Mouse (Mus musculus) heart, postnatal 25 days (tissue): ENCODE measurements at regions not wholly inside any gene's neighbourhood (a gene's known extent, or its start where the extent isn't known, plus 50 kb on each side); places are given as distances from the start of the nearest gene placed in this dataset.

Source experiments
- DNase-seq: peaks from one replicate; pipeline ENCODE4 v3.0.0; 2022; ENCODE audit warnings: low spot score
- intact Hi-C: fragments of 180-260 bp; cut with DNase I; formaldehyde crosslinking; loops from one replicate; pipeline ENCODE4 v1.15.1; 2025

DNA sequence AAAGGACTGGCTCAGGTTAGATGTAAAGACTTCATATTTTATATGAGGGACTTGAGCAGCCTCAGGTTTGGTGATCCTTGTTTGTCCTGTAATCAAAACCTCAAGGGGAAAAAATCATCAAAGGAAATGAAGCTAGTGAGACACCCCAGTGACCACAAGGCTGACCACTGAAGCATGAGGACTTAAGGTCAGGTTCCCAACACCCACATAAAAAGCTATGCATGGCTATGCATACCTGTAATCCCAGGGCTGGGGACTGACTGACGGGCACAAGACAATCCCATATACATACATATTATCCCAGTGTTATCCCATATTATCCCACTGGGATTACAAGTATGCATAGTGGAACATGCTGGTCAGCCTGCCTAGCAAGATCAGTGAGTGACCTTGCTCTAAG lies 467.5 kb upstream of the Pou3f3 start:
- intact Hi-C loops = loop anchor here (10.0 kb wide), 1 partner anchor 413 kb away; no protein-coding TSS in a partner anchor
- DNase-seq = no peak

DNA sequence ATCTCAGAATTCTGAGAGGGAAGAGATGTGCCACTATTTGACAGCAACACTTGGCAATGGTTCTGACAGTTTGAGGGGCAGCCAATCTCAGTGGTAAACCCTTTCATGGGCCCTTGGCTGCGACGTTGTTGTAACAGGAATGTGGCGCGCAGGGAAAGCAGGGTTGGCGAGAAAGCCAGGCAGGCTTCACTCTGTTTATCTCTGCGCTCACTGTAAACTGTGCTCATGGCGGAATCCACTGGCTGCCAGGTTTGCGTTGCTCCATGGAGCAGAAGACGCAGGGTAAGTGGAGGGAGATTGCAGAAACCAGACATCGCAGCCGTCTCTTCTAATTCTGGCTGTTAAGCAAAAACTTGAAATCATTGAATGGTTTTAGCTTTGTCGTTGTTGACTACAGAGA lies 465.9 kb upstream of the Pou3f3 start:
- DNase-seq = no peak
- intact Hi-C loops = loop anchor here (10.0 kb wide), 1 partner anchor 415 kb away; no protein-coding TSS in a partner anchor

DNA sequence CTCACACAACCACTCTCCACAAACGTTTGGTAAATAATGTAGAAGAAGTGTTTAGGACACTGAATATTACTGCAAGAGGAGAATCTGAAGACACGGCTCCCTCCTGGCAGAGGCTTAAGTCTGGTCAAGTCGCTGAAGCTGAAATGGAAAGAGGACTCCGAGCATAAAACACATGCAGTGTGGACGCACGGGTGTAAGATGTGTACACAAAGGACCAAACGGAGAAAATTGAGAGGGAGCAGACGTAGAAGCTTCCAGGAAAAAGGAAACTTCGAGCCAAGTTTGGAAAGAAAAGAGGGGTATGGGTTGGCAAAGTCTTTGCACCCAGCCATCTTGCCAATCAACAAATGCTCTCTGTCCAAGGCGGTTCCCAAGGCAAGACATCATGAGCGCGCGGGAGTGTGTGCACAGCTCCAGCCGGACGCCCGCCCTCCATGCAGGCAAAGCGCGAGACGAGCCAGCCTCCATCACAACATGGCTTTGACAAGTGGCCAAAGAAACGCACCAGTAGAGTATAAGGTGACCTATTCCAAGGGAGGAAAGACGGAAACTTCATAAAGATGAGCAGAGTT lies 465.0 kb upstream of the Pou3f3 start:
- intact Hi-C loops = no loop called here

DNA sequence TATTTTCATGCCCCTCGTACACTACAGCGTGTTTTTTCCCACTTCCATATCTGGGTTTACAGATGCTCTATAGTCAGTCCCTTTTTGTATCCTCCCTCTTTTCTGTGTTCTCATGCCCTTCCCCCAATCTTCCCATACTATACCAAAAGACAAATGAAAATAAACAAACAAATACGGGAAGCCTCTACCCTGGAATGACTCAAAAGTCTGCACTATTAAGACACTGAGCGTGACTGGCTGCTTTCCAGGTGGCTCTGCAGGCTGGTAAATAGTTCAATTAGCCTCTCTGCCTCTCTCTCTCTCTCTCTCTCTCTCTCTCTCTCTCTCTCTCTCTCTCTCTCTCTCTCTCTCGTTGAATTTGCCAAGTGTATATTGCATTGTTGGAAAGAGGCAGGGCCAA lies 464.5 kb upstream of the Pou3f3 start:
- intact Hi-C loops = no loop called here
- DNase-seq = no peak

More for the DNA sequence above, 465.0 kb upstream of the Pou3f3 start:
- no peak for DNase-seq

DNA sequence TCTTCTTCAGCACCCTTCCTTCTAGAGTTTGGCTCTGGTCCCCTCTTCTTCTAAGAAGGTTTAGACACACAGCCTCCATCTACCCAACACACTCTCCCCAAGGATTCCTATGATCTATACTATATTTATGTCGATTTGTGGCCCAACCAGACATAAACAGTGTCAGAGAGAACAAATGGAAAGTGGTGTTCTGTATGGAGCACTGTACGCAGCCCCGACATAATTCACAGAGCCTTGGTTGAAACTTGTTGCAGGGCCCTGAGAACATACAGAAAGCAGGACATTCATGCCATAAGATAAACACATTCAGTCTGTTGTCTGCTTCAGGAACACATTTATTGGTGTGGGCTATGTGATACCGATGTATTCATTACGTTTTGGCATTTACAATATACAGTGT lies 463.7 kb upstream of the Pou3f3 start:
- intact Hi-C loops = no loop called here
- DNase-seq = no peak

DNA sequence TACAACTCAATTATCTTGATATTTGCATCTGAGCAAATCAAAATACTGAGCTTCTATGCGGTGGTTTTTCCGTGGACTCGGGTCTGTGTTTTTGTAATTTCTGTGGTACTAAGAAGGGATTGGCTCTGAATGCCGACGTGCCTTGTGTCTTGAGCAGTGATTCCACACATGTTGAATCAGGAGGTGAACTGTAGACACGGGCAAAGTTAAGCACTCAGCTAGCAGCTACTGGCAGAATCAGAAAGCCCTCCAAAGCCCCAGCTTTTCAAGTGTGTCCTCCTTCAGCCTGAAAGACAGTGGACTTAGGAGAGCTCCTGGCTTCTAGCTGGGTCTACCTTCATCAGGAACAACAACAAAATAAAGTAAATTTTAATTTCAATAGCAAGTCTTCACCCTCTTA lies 462.9 kb upstream of the Pou3f3 start:
- DNase-seq = no peak

DNA sequence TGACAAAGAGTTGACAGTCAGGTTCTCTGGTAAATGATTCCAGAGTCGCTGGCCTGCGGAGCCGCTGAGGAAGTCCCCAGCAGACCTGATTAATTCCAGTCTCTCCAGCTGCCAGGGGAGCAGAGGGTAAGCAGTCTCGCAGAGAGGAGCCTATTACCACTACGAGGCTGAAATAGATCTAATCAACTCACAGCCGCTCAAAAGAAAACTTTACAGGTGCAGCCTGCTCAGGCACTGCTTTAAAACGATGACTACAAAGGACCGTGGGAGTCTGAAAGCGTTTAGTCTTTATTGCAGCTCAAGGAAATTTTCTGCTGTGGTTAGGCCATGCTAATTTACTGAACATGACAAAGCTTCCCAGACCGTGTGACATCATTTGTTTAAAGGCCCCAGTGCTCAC lies 462.3 kb upstream of the Pou3f3 start:
- no peak for DNase-seq
- intact Hi-C loops = no loop called here

More for the DNA sequence above, 462.9 kb upstream of the Pou3f3 start:
- intact Hi-C loops = no loop called here

DNA sequence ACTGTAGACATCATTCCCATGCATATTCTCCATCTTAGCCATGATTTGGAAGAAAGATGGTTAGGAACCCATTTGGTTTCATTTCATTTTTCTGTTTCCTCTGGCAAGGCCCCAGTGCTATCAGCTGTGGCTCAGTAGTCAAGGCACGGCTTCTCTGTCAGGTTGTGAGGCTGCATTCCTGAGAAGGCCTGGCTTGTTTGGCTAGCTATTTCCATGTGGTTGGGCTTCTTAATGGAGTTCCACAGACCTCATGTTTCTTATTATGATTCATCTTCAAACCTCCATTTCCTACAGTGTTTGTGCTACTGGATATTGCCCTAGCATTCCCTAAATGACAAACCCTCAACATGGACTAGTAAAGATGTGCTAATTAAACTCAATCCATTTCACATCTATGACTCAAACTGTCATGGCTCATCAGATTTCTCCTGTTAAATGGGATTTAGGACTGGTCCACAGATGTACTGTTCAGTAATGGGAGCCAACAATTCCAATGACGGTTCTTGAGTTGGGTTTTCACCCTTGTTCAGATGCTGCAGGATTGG lies 459.0 kb upstream of the Pou3f3 start:
- DNase-seq = no peak
- intact Hi-C loops = loop anchor here (5.0 kb wide), 1 partner anchor 339 kb away; no protein-coding TSS in a partner anchor

DNA sequence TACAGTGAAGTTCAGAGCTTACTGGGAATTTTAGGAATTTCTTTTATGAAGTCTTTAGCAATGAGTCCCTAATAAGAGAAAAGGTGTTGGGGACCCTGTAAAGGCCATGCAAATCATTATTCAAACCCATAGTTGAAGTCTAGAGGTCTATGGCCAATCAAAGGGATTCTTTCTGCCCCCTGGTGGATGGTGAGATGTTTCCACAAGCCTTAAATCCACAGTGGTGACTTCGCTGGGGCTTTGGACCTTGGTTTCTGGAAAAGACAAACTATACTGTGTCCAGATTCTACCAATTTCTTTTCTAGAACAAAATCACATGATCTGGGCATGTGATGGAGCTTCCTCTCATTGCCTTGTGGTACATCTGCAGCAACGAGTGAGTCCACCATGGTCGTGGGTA lies 457.2 kb upstream of the Pou3f3 start:
- intact Hi-C loops = loop anchor here (5.0 kb wide), 1 partner anchor 341 kb away; no protein-coding TSS in a partner anchor
- DNase-seq = no peak

DNA sequence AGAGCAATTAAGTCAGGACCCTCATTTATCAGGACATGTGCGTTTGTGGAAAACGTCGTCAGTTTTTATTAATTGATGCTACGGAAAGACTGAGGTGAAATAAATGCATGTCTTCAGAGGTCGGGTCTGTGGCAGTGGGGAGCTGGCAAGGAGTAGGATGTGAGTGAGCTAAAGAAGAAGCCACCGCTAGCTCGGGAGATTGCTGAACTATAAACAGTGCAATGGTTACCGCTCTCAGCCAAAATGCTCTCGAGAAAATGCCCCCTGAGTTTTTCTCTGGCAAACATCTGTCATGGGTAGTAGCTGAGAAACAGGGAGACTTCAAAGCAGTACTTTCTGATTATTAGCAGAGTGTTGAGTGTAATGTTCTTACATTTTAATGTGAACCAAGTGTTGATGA lies 454.4 kb upstream of the Pou3f3 start:
- intact Hi-C loops = no loop called here

DNA sequence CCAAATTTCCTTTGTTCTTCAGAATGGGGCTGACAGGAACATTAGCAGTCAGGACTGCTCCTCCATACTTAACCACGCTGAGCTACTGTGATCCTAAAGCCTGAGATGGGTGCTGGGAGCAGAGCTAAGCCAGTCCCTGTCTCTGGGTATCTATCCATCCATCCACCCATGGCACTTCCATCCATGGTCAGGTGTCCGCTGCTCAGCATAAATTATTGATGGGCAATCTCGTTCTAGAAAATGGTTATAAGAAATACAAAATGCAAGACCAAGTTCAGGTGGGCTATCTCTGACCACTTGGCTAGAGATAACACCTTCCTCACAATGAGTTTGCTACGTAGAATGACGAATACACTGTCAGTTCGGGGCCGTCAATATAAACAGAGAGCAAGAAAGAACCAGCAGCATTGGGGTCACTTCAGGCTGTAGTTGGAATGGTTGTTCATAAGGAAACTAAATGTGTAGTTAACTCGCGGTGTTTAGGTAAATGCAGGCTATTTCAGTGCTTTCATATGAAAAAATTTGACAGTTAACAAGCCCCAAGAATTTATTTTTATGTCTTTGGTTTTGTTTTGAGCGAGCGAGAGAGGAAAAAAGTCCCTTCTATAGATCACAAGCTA lies 453.9 kb upstream of the Pou3f3 start:
- DNase-seq = no peak
- intact Hi-C loops = no loop called here

More for the DNA sequence above, 454.4 kb upstream of the Pou3f3 start:
- no peak for DNase-seq

DNA sequence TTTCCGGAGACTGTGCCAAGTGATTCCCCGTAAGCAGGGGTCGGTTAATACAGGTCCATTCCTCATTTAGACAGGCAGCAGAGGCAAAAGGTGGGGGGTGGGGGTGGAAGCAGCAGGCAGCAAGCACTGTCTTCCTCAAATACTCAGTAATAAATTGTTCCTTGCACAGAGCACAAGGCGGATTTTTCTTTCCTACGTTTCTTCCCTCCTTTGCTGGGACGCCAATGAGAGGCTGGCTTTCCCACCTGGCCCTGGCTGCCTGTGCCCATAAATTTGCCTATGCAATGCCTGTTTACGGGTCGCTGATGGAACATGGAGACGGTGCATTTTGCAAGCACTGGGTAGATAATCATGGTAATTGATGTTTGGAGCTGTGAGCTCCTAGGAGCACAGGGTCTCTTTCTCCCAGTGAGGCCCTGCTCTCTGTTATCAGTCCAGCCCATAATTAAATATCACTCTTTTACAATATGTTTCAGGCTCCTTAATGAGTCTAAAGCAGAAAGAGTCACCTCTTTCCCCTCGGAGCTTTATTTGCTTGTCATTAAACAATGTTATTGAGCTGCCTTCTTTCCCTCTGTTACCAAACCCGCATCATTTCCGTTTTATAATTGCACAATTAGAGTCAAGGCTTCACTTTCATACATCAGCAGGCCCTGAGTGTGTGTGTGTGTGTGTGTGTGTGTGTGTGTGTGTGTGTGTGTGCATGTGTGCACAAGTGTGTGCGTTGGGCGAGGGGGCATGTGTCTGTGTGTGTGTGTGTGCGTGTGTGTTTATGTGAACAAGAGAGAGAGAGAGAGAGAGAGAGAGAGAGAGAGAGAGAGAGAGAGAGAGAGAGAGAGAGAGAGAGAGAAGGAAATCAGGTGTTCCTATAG lies 452.7 kb upstream of the Pou3f3 start:
- DNase-seq = no peak
- intact Hi-C loops = no loop called here

DNA sequence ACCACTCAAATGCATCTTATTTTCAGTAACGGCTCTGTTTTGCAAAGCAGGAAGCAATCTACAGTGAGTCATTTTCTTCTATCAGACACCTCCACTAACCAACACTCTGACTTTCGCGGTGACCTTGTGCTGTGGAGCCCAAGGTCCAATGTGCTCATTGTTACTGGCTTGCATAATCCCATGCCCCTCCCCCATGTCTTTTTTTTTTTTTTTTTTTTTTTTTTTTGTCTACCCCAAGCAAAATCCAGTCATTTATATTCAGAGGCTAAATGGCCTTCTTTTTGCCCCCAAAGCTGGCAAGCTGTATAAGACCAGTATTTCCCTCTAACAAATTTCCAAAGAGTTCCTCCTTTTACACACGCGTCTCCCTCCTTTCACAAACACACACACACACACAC lies 452.1 kb upstream of the Pou3f3 start:
- no peak for DNase-seq
- intact Hi-C loops = no loop called here

DNA sequence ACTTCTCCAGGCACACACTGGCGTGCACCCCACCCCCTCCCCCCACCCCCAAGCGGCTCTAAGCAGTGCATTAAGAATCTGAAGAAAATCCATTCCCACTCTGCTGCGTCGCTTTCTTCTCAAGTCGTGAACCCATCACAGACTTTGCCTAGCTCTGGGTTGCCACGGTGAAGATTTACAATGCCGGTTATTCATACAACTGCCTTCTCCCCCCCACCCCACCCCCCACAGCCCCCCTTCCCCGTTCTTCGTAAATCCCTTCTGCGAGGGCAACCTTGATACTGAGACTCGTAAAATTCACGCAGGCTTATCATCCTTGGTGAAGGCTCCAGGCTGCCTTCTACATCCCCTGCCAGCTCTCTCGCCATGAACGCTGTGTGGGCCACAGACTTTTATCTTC lies 451.7 kb upstream of the Pou3f3 start:
- intact Hi-C loops = no loop called here
- DNase-seq = no peak

DNA sequence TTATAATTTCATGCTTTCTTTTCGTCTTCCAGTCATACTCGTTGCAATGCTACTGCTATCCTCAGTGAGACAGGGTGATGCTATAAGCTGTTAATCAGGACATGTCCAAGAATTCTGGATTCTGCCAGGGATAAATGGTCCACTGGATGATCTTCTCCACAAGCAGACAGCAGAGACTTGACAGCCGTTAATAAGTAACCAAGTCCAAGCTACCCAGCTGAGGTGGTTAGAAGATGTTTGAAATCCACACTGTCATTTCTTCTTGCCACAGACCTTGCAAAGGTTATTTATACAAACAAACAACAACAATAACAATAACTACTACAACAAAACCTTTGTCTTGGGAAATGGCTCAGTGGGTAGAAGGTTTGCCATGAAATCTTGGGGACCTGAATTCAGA lies 443.2 kb upstream of the Pou3f3 start:
- intact Hi-C loops = no loop called here
- DNase-seq = no peak

DNA sequence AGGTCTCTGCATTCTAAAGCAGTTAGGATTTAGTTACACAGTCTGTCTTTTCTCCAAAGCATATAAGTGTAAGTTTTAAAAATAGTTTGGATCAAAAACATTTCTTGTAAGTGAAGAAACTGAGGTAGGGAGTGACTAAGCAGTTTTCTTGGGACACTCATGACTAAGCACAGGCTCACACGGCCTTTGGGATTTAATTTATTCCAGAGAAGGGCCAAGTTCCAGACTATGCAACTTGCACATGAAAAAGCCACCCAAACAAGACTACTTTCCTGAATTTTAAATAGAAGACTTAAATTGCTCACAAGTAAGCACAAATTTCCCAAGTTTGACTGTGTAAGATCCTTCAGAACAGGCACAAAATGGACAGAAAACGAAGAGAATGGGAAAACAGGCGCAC lies 441.8 kb upstream of the Pou3f3 start:
- DNase-seq = no peak
- intact Hi-C loops = no loop called here

DNA sequence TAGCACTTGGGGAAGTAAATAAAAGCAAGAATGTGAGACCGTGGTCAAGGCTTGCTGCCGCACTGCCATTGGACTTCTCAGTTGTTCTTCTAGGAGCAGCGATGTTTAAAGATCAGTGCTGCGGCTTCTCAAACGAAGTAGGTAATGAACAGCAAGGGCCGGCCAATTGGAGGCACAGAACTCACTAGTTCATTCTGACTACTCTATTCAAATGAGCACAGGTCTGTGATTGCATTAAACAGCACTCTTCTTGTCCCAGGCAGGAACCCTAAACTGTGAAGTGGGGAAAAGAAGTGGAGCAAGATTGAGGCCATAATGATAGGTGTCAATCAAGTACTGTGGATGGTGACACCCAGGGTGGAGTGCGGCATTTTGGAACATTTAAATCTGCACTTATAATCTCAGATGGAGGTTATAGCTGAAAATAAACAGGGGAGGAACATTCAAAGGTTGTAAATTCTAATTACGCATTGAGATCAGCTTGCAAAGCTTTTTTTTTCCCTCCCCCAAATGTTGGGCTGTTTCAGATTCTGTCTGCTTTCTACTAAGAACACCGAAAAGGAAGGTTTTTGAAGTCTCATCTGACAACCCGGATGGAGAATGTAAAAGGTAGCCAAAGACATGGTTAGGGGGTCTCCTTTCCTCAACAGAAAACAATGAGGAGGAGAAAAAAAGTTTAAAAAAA lies 438.5 kb upstream of the Pou3f3 start:
- intact Hi-C loops = no loop called here
- DNase-seq = no peak

DNA sequence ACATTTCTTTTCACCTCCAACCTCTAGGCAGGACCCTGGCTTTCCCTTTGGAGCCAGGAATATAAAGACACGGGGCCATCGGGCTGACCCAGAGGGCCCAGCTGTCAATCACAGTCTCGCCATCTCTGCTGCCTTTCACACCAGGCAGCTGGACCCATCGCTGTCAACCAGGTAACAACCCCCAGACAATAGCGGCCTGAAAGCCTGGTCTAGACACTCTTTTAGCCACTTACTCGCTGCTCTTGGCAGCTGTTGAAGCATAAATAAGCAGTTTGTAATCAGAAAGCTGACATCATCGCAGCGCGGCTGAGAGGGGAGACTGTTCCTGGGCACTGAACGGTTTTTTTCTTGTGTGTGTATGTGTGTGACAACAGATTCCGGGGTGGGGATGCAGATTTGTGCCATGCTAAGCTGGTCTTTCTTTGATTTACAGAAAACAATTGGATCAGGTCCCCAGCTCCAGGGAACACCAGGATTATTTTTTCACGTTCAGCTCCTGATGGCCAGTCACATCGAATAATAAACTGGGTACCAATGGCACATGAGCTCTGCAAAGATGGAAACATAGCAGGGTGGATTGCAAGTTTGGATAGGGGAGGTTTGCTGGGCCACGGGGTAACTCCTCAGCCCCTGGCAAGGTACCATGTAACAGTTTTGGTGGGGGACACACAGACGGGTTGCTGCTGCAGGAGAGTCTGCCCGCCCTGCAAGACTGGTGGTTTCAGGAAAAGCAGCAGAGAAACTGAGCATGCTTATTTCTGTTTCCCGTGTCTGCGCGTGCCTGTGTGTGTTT lies 437.6 kb upstream of the Pou3f3 start:
- DNase-seq = no peak
- intact Hi-C loops = no loop called here

DNA sequence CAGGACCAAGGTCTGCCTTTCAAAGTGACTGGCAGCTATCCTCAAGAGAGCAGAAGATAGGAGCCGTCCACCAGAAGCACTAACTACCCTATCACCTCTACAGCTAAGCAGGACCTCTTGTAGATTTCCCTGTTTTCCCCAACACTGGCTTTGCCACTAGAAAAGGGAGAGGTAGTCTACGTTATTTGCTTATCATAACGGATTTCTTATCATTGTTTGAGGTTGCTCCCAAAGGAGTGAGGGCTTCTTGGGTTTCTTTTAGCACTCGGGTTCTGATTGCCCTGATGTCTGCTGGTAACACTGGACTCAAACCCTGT lies 437.0 kb upstream of the Pou3f3 start:
- intact Hi-C loops = no loop called here
- DNase-seq = no peak
